Mouse (Mus musculus) brain, embryonic 14.5 days (tissue): Measurements from ENCODE around the gene Slc35b2.

ENCODE experiments used
- CTCF ChIP-seq: fragments of 200-500 bp; IDR thresholded peaks from 2 replicates; pipeline ENCODE4 v1.5.1; 2012; ENCODE audit warnings: inconsistent platforms, mild to moderate bottlenecking, moderate library complexity, borderline replicate concordance; ENCODE audit not compliant: insufficient read depth, insufficient read length; ENCODE audit errors: extremely low read depth
- POLR2A ChIP-seq: fragments of 200-500 bp; IDR thresholded peaks from 2 replicates; pipeline ENCODE4 v1.6.1; 2012; ENCODE audit warnings: mild to moderate bottlenecking, inconsistent platforms, borderline replicate concordance; ENCODE audit not compliant: poor library complexity, insufficient read depth, insufficient read length, severe bottlenecking; ENCODE audit errors: extremely low read depth

GRCm38 (mm10) chr17:45598891-45599290 is 35.2 kb downstream of the Slc35b2 start:
- TF ChIP-seq CTCF (no peak), POLR2A (no peak)
